Mouse (Mus musculus) cortical plate, adult 2 months (tissue): ENCODE measurements around the gene Spata5.

Experiments
- CTCF ChIP-seq: fragments of 200-500 bp; IDR thresholded peaks from 2 replicates; pipeline ENCODE4 v1.5.1; 2011; ENCODE audit warnings: mild to moderate bottlenecking, control low read depth, low read length; ENCODE audit not compliant: insufficient read depth; ENCODE audit errors: extremely low read depth
- POLR2A ChIP-seq: fragments of 200-500 bp; IDR thresholded peaks from 2 replicates; pipeline ENCODE4 v1.6.1; 2011; ENCODE audit warnings: mild to moderate bottlenecking, low read length, control low read depth; ENCODE audit not compliant: insufficient read depth; ENCODE audit errors: extremely low read depth

- TF ChIP-seq POLR2A = no peak
- TF ChIP-seq CTCF = no peak
Observed at GRCm38 (mm10) chr3:37552244-37552643, 132.5 kb downstream of the Spata5 start.
